Mouse (Mus musculus) spleen, adult 2 months (tissue): ENCODE measurements around the gene Cnot2.

Experiments
- CTCF ChIP-seq: fragments of 200-500 bp; IDR thresholded peaks from 2 replicates; pipeline ENCODE4 v1.5.1; 2011; ENCODE audit warnings: mild to moderate bottlenecking, inconsistent platforms; ENCODE audit not compliant: insufficient read depth, insufficient read length, insufficient replicate concordance; ENCODE audit errors: extremely low read depth
- POLR2A ChIP-seq: fragments of 200-500 bp; IDR thresholded peaks from 2 replicates; pipeline ENCODE4 v1.6.1; 2011; ENCODE audit warnings: low read depth, low read length, inconsistent platforms

GRCm38 (mm10) chr10:116486895-116487747 is 94.2 kb downstream of the Cnot2 start:
- TF ChIP-seq CTCF (no peak), POLR2A (no peak)
